Mouse (Mus musculus) right cerebral cortex, postnatal 25 days (tissue): Measurements from ENCODE around the gene Dcbld2.
"Not testable (repeated sequence)": the region's sequence is repeated elsewhere in the genome, so short reads cannot be mapped to it uniquely, and the experiment has no call there.

ENCODE experiments used
- DNase-seq: peaks from one replicate; pipeline ENCODE4 v3.0.0; 2022

Dcbld2 gene

GRCm38 (mm10) chr16:58451647-58452046 is 43.4 kb downstream of the Dcbld2 start:
- no peak for DNase-seq

GRCm38 (mm10) chr16:58453138-58453537 is 44.9 kb downstream of the Dcbld2 start:
- no peak for DNase-seq

GRCm38 (mm10) chr16:58453820-58454219 is 45.6 kb downstream of the Dcbld2 start:
- DNase-seq: no peak

GRCm38 (mm10) chr16:58454617-58455016 is 46.4 kb downstream of the Dcbld2 start:
- DNase-seq: no peak

- DNase-seq: no peak
Measured at GRCm38 (mm10) chr16:58455118-58455517, 46.9 kb downstream of the Dcbld2 start.

- DNase-seq: no peak
Measured at GRCm38 (mm10) chr16:58456445-58456844, 48.2 kb downstream of the Dcbld2 start.

GRCm38 (mm10) chr16:58456991-58457390 is 48.7 kb downstream of the Dcbld2 start:
- DNase-seq: no peak

GRCm38 (mm10) chr16:58459966-58460365 is 51.7 kb downstream of the Dcbld2 start:
- DNase-seq: not testable (repeated sequence)

- no peak for DNase-seq
Measured at GRCm38 (mm10) chr16:58460386-58460785, 52.1 kb downstream of the Dcbld2 start.

GRCm38 (mm10) chr16:58461856-58462518 is 53.7 kb downstream of the Dcbld2 start:
- DNase-seq: no peak

- DNase-seq: no peak
Measured at GRCm38 (mm10) chr16:58462519-58462918, 54.3 kb downstream of the Dcbld2 start.

GRCm38 (mm10) chr16:58464051-58464450 is 55.8 kb downstream of the Dcbld2 start:
- DNase-seq: no peak

GRCm38 (mm10) chr16:58465412-58465811 is 57.2 kb downstream of the Dcbld2 start:
- DNase-seq: no peak

GRCm38 (mm10) chr16:58470061-58470460 is 61.8 kb downstream of the Dcbld2 start:
- no peak for DNase-seq

- no peak for DNase-seq
Measured at GRCm38 (mm10) chr16:58470841-58471240, 62.6 kb downstream of the Dcbld2 start.

GRCm38 (mm10) chr16:58474875-58475274 is 66.6 kb downstream of the Dcbld2 start:
- no peak for DNase-seq

GRCm38 (mm10) chr16:58475544-58476154 is 67.4 kb downstream of the Dcbld2 start:
- DNase-seq: no peak

- DNase-seq: no peak
Measured at GRCm38 (mm10) chr16:58476363-58476762, 68.1 kb downstream of the Dcbld2 start.

- no peak for DNase-seq
Measured at GRCm38 (mm10) chr16:58479898-58480448, 71.7 kb downstream of the Dcbld2 start.

GRCm38 (mm10) chr16:58481219-58481905 is 73.1 kb downstream of the Dcbld2 start:
- no peak for DNase-seq

- no peak for DNase-seq
Measured at GRCm38 (mm10) chr16:58481906-58482270, 73.6 kb downstream of the Dcbld2 start.

GRCm38 (mm10) chr16:58482296-58482695 is 74.1 kb downstream of the Dcbld2 start:
- DNase-seq: no peak

- no peak for DNase-seq
Measured at GRCm38 (mm10) chr16:58487861-58488260, 79.6 kb downstream of the Dcbld2 start.

- DNase-seq: no peak
Measured at GRCm38 (mm10) chr16:58496791-58497190, 88.5 kb downstream of the Dcbld2 start.
